Mouse (Mus musculus) liver, embryonic 13.5 days (tissue): ENCODE measurements around the gene Trpv4. TPM values are rescaled to one million over a fixed set of nuclear protein-coding genes. Genes with fewer than 3 reads are reported as not detected.

ENCODE experiments used
- ATAC-seq: fragments of 200-750 bp; cut with Nextera tagmentation; 2 replicates; pipeline ENCODE4 v1.8.0; 2017; ENCODE audit warnings: low read depth, mild to moderate bottlenecking, moderate number of reproducible peaks, moderate library complexity
- DNase-seq: peaks from one replicate; pipeline ENCODE4 v3.0.0; 2022
- H3K27ac ChIP-seq: fragments of 300-500 bp; sonication (generic); 2 replicates; pipeline ENCODE4 v1.5.1; 2015; ENCODE audit warnings: moderate library complexity, mild to moderate bottlenecking, inconsistent platforms
- H3K27me3 ChIP-seq: fragments of 300-500 bp; sonication (generic); 2 replicates; pipeline ENCODE4 v1.6.1; 2015; ENCODE audit warnings: mild to moderate bottlenecking, inconsistent platforms
- H3K36me3 ChIP-seq: fragments of 300-500 bp; sonication (generic); 2 replicates; pipeline ENCODE4 v1.6.1; 2015; ENCODE audit warnings: mild to moderate bottlenecking, inconsistent platforms
- H3K4me1 ChIP-seq: fragments of 300-500 bp; sonication (generic); replicated peaks from 2 replicates; pipeline ENCODE4 v1.6.1; 2015; ENCODE audit warnings: inconsistent platforms
- H3K4me2 ChIP-seq: fragments of 300-500 bp; sonication (generic); 2 replicates; pipeline ENCODE4 v1.6.1; 2015; ENCODE audit warnings: inconsistent platforms, mild to moderate bottlenecking, moderate library complexity
- H3K4me3 ChIP-seq: fragments of 300-500 bp; sonication (generic); replicated peaks from 2 replicates; pipeline ENCODE4 v1.5.1; 2015; ENCODE audit warnings: mild to moderate bottlenecking, inconsistent platforms
- H3K9ac ChIP-seq: fragments of 300-500 bp; sonication (generic); 2 replicates; pipeline ENCODE4 v1.6.1; 2015; ENCODE audit warnings: mild to moderate bottlenecking, inconsistent platforms
- H3K9me3 ChIP-seq: fragments of 300-500 bp; sonication (generic); replicated peaks from 2 replicates; pipeline ENCODE4 v1.6.1; 2016; ENCODE audit warnings: inconsistent platforms
- WGBS: fragments of 180-500 bp; shearing (Covaris S2); methylation state at CpG from one replicate; pipeline ENCODE4 v1.1.7; 2015; ENCODE audit not compliant: insufficient replicate concordance; 5-methylcytosine and 5-hydroxymethylcytosine counted together
- polyA plus RNA-seq: library from polyadenylated mRNA; unstranded; fragments of >200 nt; fragmentation: Nextera tagmentation; extraction: Ambion mirVana; gene quantifications from 2 replicates; pipeline ENCODE4 v1.2.1, GENCODE M21; 2015

Trpv4 gene
- polyA plus RNA-seq, result 0.17 and 0.23 TPM in 2 replicates

DNA sequence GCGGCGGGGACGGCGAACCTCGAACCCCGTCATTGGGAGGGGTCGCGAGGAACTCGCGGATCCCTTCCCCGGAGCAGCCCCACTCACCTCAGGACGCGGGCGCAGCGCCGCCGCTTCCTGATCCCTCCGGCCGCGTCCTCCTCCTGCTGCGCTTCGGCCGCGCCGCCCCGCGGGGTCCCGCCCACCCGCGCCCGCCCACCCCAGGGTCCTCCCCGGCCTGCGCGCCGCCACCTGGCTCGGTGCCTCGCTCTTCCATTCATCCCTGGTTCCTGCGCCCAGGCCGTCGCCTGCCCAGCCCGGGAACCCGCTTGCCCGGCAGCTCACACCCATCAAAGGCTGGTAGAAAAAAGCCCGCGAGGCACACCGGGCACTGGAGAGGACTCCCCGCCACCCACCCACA is at the start of gene Trpv4:
Gene Trpv4, minus strand, starts transcription at position 167 of the 400 bp plus-strand sequence.
- no peak within 1 kb of the TSS for H3K27ac ChIP-seq
- H3K9me3 ChIP-seq, result no peaks in the 10 kb centered on the region
- H3K4me2 ChIP-seq, result peak within 1 kb of the TSS; percentile 64
- no peaks in the 10 kb centered on the region for H3K36me3 ChIP-seq
- no peak within 1 kb of the TSS for H3K9ac ChIP-seq
- peaks cover 66% of the 10 kb centered on the region for H3K27me3 ChIP-seq
- DNase-seq (no peak), ATAC-seq (no peak)
- 2% methylated on average over 44 of the region's 47 CpGs for WGBS
- peak within 1 kb of the TSS; percentile 44 for H3K4me3 ChIP-seq
- H3K4me1 ChIP-seq, result peaks cover 8% of the 10 kb centered on the region; the same call in 1 of the 2 replicates

DNA sequence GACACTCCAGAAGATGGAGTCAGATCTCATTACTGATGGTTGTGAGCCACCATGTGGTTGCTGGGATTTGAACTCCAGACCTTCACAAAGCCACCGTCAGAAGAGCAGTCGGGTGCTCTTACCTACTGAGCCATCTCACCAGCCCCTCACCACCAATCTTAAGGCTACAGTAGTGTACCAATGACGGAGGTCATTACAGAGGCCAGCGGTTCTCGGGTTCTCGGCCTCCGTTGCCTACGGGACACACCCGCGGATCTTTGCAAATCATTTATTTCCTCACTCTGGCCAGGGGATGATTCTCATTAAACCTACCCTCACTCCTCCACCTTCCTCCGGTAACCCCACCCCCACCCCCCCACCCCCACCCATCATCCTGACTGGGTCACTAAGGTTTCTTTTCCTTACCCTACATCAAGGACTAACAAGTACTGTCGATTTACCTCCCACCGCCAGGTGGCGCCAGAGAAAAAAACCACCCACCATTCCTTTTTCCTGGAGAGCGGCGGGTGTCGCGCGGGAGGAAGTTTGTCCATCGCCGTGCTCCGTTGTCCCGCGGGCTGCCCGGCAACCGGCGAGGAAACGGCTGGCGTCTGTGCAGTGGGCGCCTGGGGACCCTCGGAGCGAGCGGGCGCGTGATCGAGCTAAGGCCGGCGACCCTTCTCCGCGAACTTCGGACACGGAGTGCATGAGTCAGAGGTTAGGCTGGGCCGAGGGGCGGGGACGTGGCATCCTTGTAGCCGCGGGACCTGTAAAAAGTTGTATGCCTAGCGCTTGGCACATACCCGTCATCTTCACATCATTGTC is 49.2 kb upstream of the Trpv4 start, which contains the start of gene Tchp:
Gene Tchp, plus strand, starts transcription at position 496 of the 804 bp plus-strand sequence.
- H3K27ac ChIP-seq, result peak within 1 kb of the TSS; percentile 39; the same call in 1 of the 2 replicates
- ATAC-seq (peak; percentile 66), DNase-seq (peak; percentile 86)
- peaks cover 26% of the 10 kb centered on the region for H3K36me3 ChIP-seq
- H3K4me2 ChIP-seq, result peak within 1 kb of the TSS; percentile 89
- peak within 1 kb of the TSS; percentile 86 for H3K4me3 ChIP-seq
- no peaks in the 10 kb centered on the region for H3K27me3 ChIP-seq
- H3K9me3 ChIP-seq, result no peaks in the 10 kb centered on the region
- 5% methylated on average over 49 of the region's 49 CpGs for WGBS
- peak within 1 kb of the TSS; percentile 84 for H3K9ac ChIP-seq
- peaks cover 30% of the 10 kb centered on the region for H3K4me1 ChIP-seq

DNA sequence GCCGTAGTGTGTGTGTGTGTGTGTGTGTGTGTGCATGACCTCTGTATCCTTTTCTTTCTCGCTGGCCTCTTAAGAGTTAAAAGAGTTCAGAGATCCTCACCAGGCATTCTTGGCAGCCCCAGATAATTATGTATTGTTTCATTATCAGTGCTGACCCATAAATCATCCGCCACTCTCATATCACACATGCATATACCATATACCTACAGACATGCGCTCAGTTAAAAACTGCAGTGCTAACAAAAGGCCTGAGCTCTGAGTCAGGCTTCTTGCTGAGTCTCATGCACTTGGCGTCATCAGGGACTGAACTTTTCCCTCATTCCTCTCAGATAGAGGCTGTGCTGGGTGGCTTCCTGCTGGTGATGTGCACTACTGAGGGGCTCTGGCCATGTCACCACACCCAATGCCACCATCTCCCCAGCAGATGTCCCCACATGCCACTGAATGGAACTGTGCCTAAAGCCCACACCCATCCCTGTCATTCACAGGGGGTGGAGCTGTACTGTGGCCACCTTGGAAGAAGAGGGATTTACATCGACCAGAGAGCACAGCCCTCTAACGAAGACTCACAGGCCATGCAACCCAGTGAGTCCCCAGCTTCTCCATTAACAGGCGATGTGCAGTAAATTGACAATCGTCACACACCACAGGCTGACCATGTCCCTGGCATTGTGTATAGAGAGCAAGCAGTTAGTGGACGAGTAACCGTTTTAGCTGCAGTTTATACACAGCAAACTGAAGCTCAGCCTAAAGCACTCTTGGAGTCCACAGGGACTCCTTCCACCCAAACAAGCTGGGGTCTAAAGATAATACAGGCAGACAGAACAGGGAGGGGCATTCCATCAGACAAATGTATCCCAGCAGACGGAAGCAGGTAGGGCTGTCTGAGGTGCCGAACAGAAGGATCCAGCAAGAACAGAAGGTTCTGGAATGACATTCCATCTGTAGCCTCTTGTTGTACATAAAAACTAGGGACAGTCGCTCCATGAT is 44.5 kb upstream of the Trpv4 start:
- 38% methylated on average over 14 of the region's 14 CpGs for WGBS
- H3K27ac ChIP-seq, result peak overlapping the region; percentile 57
- peak; percentile 57 for DNase-seq
- H3K36me3 ChIP-seq, result no peaks in the 10 kb centered on the region
- H3K4me1 ChIP-seq, result peaks cover 22% of the 10 kb centered on the region
- H3K4me2 ChIP-seq, result peak overlapping the region; percentile 21; the same call in 1 of the 2 replicates
- no peaks in the 10 kb centered on the region for H3K9me3 ChIP-seq
- peak; percentile 81 for ATAC-seq
- H3K27me3 ChIP-seq, result no peaks in the 10 kb centered on the region
- H3K9ac ChIP-seq, result 0 out of 2 replicates have a peak overlapping the region, but pooled peaks have one; percentile 5
- H3K4me3 ChIP-seq, result no peak overlapping the region

DNA sequence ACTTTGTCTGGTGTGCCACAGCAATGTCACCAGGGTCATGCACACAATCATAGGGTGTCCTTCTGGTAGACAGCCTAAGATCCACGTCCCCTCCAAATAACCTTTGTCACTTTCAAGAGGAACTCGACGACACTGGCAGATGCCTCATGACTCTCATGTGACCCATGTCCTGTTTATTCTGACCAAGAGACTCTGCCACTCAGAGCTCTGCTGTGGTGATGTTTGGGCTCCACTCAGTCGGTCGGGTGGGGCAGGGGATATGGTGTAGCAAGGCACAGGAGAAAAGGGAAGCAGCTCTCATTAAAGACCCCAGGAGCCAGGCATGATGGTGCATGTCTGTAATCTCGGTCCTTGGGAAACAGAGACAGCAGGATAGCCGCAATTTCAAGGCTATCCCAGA is 40.8 kb upstream of the Trpv4 start:
- ATAC-seq (no peak), DNase-seq (no peak)
- 21% methylated on average over 7 of the region's 7 CpGs for WGBS
- H3K27me3 ChIP-seq, result peaks cover 6% of the 10 kb centered on the region
- H3K9me3 ChIP-seq, result no peaks in the 10 kb centered on the region
- H3K4me3 ChIP-seq, result no peak overlapping the region
- H3K27ac ChIP-seq, result no peak overlapping the region; the same call in 1 of the 2 replicates
- no peak overlapping the region for H3K9ac ChIP-seq
- peaks cover 22% of the 10 kb centered on the region for H3K4me1 ChIP-seq
- H3K36me3 ChIP-seq, result no peaks in the 10 kb centered on the region
- H3K4me2 ChIP-seq, result no peak overlapping the region

DNA sequence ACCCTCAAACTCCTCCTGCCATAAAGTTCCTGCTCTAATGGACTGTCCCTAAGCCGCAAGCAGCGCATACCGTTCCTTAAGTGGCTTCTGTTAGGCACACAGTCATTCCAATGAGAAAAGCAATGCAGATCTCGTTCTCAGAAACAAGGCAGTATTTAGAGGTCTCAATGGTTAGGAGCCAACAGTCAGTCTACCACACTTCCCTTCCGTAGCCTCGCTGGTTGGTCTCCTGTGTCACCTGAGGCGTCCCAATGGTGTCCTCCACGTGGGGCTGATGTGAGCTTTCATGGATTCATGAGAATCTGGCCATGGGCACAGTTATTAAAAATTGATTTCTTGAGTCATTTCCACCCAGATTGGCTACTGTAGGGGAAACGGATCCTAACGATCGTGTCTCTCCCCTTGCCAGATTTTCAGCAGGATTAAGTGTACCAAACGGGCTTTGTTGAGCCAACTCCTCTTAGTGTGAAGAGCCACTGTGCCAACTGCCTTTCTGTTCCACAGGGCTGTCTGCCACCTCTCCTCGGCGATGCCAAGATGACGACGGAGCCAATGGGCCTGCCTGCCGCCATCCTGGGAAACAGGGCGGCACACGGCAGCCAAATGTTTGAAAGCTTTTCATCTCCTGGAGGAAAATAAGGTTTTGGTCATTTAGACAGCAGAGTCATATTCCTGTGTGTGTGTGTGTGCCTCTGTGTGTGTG is 40.0 kb upstream of the Trpv4 start:
- H3K27me3 ChIP-seq, result peaks cover 9% of the 10 kb centered on the region
- peaks cover 16% of the 10 kb centered on the region for H3K4me1 ChIP-seq
- no peak overlapping the region for H3K4me2 ChIP-seq
- 76% methylated on average over 19 of the region's 19 CpGs for WGBS
- H3K4me3 ChIP-seq, result no peak overlapping the region
- no peaks in the 10 kb centered on the region for H3K9me3 ChIP-seq
- no peak overlapping the region for H3K9ac ChIP-seq
- H3K27ac ChIP-seq, result no peak overlapping the region
- no peak for ATAC-seq
- H3K36me3 ChIP-seq, result no peaks in the 10 kb centered on the region
- DNase-seq, result no peak

DNA sequence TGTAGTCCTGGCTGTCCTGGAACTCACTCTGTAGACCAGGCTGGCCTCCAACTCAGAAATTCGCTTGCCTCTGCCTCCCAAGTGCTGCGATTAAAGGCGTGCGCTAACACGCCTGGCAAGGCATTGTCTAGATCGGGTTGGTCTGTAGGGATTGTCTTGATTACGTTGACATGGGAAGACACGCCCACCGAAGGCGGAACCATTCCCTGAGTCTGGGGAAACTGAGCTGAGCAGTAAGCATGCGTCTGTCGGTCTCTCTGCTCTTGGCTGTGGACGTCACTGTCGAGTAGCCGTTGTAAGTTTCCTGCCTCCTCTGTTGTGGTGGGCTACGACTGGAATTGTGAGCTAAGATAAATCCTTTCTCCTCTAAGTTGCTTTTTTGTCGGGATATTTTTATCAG is 38.7 kb upstream of the Trpv4 start:
- no peak for ATAC-seq
- peaks cover 7% of the 10 kb centered on the region; the same call in 1 of the 2 replicates for H3K4me1 ChIP-seq
- H3K36me3 ChIP-seq, result no peaks in the 10 kb centered on the region
- DNase-seq, result no peak
- H3K27me3 ChIP-seq, result peaks cover 19% of the 10 kb centered on the region
- WGBS, result 65% methylated on average over 17 of the region's 17 CpGs
- no peak overlapping the region for H3K27ac ChIP-seq
- no peaks in the 10 kb centered on the region for H3K9me3 ChIP-seq
- H3K9ac ChIP-seq, result no peak overlapping the region
- no peak overlapping the region for H3K4me3 ChIP-seq
- H3K4me2 ChIP-seq, result no peak overlapping the region

DNA sequence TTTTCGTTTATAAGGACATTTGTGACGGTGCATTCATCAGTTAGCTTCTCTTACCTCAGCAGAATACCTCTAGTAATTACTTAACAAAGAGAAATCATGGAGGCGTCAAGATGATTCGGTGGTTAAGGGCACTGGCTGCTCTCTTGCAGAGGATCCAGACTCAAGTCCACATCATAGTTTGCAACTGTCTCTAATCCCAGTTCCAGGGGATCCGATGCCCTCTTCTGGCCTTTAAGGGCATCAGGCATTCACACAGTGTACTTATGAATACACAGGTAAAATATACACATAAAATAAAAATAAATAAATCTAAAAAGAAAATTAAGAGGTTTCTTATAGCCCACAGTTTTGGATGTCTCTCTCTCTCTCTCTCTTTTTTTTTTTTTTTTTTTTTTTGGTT is 37.6 kb upstream of the Trpv4 start:
- no peak overlapping the region for H3K9ac ChIP-seq
- H3K36me3 ChIP-seq, result no peaks in the 10 kb centered on the region
- 52% methylated on average over 5 of the region's 5 CpGs for WGBS
- peaks cover 19% of the 10 kb centered on the region for H3K27me3 ChIP-seq
- DNase-seq (no peak), ATAC-seq (no peak)
- peaks cover 15% of the 10 kb centered on the region for H3K4me1 ChIP-seq
- no peaks in the 10 kb centered on the region for H3K9me3 ChIP-seq
- H3K27ac ChIP-seq, result no peak overlapping the region
- no peak overlapping the region for H3K4me2 ChIP-seq
- no peak overlapping the region for H3K4me3 ChIP-seq

DNA sequence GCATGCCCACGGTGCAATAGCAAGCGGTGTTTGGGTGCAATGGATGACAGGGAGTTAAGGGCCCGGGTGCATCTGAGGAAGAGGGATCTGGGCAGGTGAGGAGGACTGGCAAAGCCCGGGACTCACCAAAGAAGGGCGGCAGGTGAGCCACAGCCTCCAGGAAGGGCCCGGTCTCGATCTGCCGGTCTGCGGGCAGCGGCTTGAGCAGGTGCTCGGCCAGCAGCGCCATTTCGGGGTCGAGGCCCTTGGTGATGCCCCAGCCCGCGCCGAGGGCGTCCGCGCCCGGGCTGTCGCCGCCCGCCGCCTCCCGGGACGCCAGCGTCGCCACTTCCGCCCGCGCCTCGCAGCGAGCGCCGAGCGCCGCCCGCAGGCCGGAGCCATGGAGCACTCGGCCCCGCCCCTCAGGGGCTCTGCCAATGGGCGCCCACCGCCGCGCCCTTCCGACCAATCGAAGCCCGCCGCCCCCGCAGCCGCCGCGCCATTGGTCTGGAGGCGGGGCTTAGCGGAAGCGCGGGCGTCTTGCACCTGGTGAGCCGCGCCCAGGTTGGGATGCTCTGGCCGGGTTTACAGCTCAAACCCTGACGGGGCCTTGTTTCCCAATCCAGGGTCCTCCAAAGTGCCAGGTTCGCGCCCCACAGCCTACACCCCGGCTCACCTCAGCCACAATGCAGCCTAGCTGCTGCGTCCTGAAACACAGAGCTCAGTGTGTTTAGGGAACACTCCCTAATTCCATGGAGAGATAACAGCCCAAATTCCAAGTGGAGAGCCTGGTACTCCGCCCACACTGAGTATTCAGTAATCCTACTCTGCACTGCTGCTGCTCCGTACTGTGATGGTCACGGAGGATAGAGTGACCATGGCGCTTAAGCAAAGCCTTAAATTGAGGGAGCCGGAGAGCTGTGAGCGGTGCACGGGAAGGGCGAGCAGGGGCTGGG is 32.7 kb upstream of the Trpv4 start, which contains the start of gene Gltp:
Gene Gltp, minus strand, starts transcription at position 352 of the 935 bp plus-strand sequence.
- Histone ChIP-seq H3K27ac (peak within 1 kb of the TSS; percentile 77), H3K9ac (peak within 1 kb of the TSS; percentile 91), H3K4me3 (peak within 1 kb of the TSS; percentile 80), H3K27me3 (peaks cover 19% of the 10 kb centered on the region), H3K4me2 (peak within 1 kb of the TSS; percentile 99), H3K4me1 (peaks cover 41% of the 10 kb centered on the region), H3K9me3 (no peaks in the 10 kb centered on the region), H3K36me3 (no peaks in the 10 kb centered on the region)
- peak; percentile 95 for ATAC-seq
- 4% methylated on average over 75 of the region's 75 CpGs for whole genome bisulfite sequencing
- peak; percentile 93 for DNase-seq

DNA sequence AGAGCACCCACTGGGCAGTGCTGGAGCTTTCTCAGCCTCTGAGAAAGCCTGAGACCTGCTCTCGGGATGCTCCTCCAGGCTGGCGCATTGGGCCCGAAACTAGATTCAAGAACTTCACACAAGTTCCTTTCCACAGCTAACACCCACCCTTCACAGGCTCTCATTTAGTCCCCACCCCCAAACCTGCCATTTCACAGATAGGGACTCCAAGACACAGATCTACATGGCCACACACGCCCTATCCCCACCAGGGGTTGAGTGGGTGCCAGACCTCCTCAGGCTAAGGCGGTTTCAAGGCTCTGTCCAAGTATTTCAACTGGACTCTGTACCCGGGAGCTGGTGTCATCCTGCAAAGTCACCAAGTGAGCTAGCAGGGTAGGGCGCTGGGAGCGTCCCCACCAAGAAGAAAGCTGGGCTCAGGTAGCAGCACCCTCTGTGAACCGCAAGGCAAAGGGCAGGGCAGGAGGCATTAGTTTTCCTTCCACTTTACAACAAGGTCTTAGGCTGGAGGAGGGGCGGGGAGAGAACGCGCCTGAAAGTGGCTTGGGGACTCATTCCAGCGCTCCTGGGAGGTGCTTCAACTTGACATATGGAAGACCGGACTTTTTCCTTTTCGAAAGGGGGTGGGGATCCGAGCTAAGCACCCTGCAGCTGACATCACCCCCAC is 31.6 kb upstream of the Trpv4 start:
- no peaks in the 10 kb centered on the region for H3K36me3 ChIP-seq
- ATAC-seq (no peak; the same call in 1 of the 2 replicates), DNase-seq (no peak)
- no peaks in the 10 kb centered on the region for H3K9me3 ChIP-seq
- WGBS, result 18% methylated on average over 16 of the region's 16 CpGs
- H3K4me2 ChIP-seq, result peak overlapping the region; percentile 99
- peak overlapping the region; percentile 80 for H3K4me3 ChIP-seq
- H3K4me1 ChIP-seq, result peaks cover 41% of the 10 kb centered on the region
- peak overlapping the region; percentile 77 for H3K27ac ChIP-seq
- peak overlapping the region; percentile 91 for H3K9ac ChIP-seq
- H3K27me3 ChIP-seq, result peaks cover 19% of the 10 kb centered on the region
